Comparison of ENCODE assay signal across 12 mouse cellular contexts in the genomic region with DNA sequence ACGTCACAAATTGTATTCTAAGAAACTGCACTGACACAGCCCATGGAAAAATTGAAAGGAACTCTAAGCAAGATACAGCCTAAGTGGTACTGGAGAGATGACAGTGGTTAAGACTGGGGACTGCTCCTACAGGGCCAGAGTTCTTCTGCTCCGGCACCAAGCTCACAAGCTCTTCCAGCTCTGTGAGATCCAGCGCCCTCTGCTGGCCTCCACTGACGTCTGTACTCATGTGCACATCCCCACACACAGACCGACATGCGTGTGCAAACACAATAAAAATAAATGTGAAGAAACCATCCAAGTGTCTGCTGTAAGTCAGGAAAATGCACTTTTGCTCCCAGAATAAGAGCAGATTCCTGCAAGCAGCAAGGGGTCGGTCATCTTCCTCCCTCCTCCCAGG. TPM values are rescaled to one million over a fixed set of nuclear protein-coding genes. Genes with fewer than 3 reads are reported as not detected.
A peak's percentile ranks its signal among the peaks of the same experiment; 100 is the strongest.
DNase-seq lines count a peak whose midpoint lies in the region; ATAC-seq and TF ChIP-seq lines count a peak whose summit lies in the region.
"Had no signal": no experiment of that assay in that cellular context is flagged by ENCODE, and none has a peak within 500 bp of the region (broad histone marks: within the 10 kb centered on the region; RNA-seq: fewer than 3 reads in every experiment).

No protein-coding gene starts in this region.

- no peak overlapping the region for H3K27ac ChIP-seq in stomach, postnatal 0 days (replicated peaks)
- H3K27ac ChIP-seq: heart, embryonic 10.5 days; hindbrain, embryonic 13.5 days had no signal

- TF ChIP-seq EP300 in stomach, postnatal 0 days (optimal IDR thresholded peaks at IDR 0.05): no peak

- intact Hi-C loops in gastrocnemius, postnatal 14 days (cut with DNase I; ENCODE audit: low total_unique reads): no loop called here

- H3K4me3 ChIP-seq in stomach, postnatal 0 days (ENCODE audit: low read depth, low read length): no peak overlapping the region
- H3K4me3 ChIP-seq: erythroblast, embryonic 14.5 days; heart, embryonic 10.5 days; hindbrain, embryonic 13.5 days; myocyte had no signal

- H3K27me3 ChIP-seq in stomach, postnatal 0 days (ENCODE audit: control insufficient read depth, insufficient read depth, low read length): no peaks in the 10 kb centered on the region
- H3K27me3 ChIP-seq: hindbrain, embryonic 13.5 days had no signal

- WGBS in stomach, postnatal 0 days: 80% methylated on average over 7 of the region's 7 CpGs

- no peak overlapping the region for H3K4me2 ChIP-seq in stomach, postnatal 0 days (replicated peaks; ENCODE audit: low read depth)
- H3K4me2 ChIP-seq: hindbrain, embryonic 13.5 days had no signal

- DNase-seq in gastrocnemius, postnatal 14 days: peak; percentile 11
- no peak for DNase-seq in gastrocnemius, postnatal 25 days
- DNase-seq in lung, postnatal 14 days: peak; percentile 6
- DNase-seq in lung, postnatal 4 days: no peak
- DNase-seq in R1 (ENCODE audit: low read depth, low spot score): peak; percentile 69
- DNase-seq in stomach, postnatal 0 days (ENCODE audit: low spot score): peak; percentile 30
- no peak for DNase-seq in right cerebral cortex, adult 2 months (ENCODE audit: low spot score in 2 of 2)
- DNase-seq: retina, postnatal 1 day had no signal

- H3K36me3 ChIP-seq in stomach, postnatal 0 days (ENCODE audit: control insufficient read depth, insufficient read depth, low read length): no peaks in the 10 kb centered on the region
- H3K36me3 ChIP-seq: heart, embryonic 10.5 days; hindbrain, embryonic 13.5 days had no signal

- H3K4me1 ChIP-seq in stomach, postnatal 0 days (replicated peaks; ENCODE audit: control insufficient read depth, insufficient read depth): no peaks in the 10 kb centered on the region
- H3K4me1 ChIP-seq: hindbrain, embryonic 13.5 days had no signal

- peak; percentile 58 for TF ChIP-seq CTCF in stomach, postnatal 0 days (IDR thresholded peaks at IDR 0.05; ENCODE audit: low read depth)

- H3K9ac ChIP-seq in stomach, postnatal 0 days (ENCODE audit: low read length): no peak overlapping the region
- H3K9ac ChIP-seq: hindbrain, embryonic 13.5 days had no signal

- H3K9me3 ChIP-seq in stomach, postnatal 0 days (ENCODE audit: control insufficient read depth, low read length): no peaks in the 10 kb centered on the region; the same call in 1 of the 2 replicates
- H3K9me3 ChIP-seq: heart, embryonic 10.5 days; hindbrain, embryonic 13.5 days had no signal

- ATAC-seq in stomach, postnatal 0 days (ENCODE audit: low FRiP score, low TSS enrichment): no peak

RNA-seq across cellular contexts. Expression of a gene that starts 38.1 kb away (rescaled TPM):
- total RNA-seq in gastrocnemius, postnatal 14 days (2021): 10 to 100 TPM; 23.4 to 34.4 TPM
- 10 to 100 TPM; 22.8 to 37.6 TPM for total RNA-seq in gastrocnemius, postnatal 25 days (2021)
- polyA plus RNA-seq in stomach, postnatal 0 days (2015; fragmentation: Nextera tagmentation; extraction: Ambion mirVana): 11.5 and 12.7 TPM in 2 replicates

Comparison
In these comparisons a context has a peak if more than half of its experiments do, and no peak if none do; other contexts are left out.
1. DNase-seq: peak in gastrocnemius, postnatal 14 days (single experiment), lung, postnatal 14 days (single experiment), R1 (single experiment) and stomach, postnatal 0 days (single experiment); none in gastrocnemius, postnatal 25 days (single experiment), lung, postnatal 4 days (0 of 2) and right cerebral cortex, adult 2 months (0 of 2).